In genomic region chr14:75985112-75985511, GRCm38 (mm10) we compare ENCODE assay signal across 14 mouse cellular contexts. TPM values are rescaled to one million over a fixed set of nuclear protein-coding genes. Genes with fewer than 3 reads are reported as not detected.
A peak's percentile ranks its signal among the peaks of the same experiment; 100 is the strongest.
DNase-seq lines count a peak whose midpoint lies in the region; ATAC-seq lines count a peak whose summit lies in the region.
"Had no signal": no experiment of that assay in that cellular context is flagged by ENCODE, and none has a peak within 500 bp of the region (broad histone marks: within the 10 kb centered on the region; RNA-seq: fewer than 3 reads in every experiment).

No protein-coding gene starts in this region.

- peaks cover 7% of the 10 kb centered on the region for H3K4me1 ChIP-seq in hindbrain, embryonic 14.5 days (replicated peaks; ENCODE audit: control insufficient read depth, insufficient read depth, low read length)
- no peaks in the 10 kb centered on the region for H3K4me1 ChIP-seq in hindbrain, embryonic 11.5 days (replicated peaks; ENCODE audit: control insufficient read depth, insufficient read depth, low read length)
- 0 out of 2 replicates have a peak, but pooled peaks cover 8% of the 10 kb centered on the region for H3K4me1 ChIP-seq in midbrain, embryonic 14.5 days (ENCODE audit: control insufficient read depth, insufficient read depth, low read length)
- peaks cover 17% of the 10 kb centered on the region for H3K4me1 ChIP-seq in midbrain, embryonic 13.5 days (replicated peaks)

- no peak overlapping the region for H3K4me3 ChIP-seq in hindbrain, embryonic 14.5 days (replicated peaks; ENCODE audit: low read length)
- H3K4me3 ChIP-seq in hindbrain, embryonic 11.5 days (ENCODE audit: low read depth, low read length), result no peak overlapping the region
- H3K4me3 ChIP-seq in midbrain, embryonic 14.5 days (replicated peaks; ENCODE audit: low read depth, low read length), result no peak overlapping the region
- H3K4me3 ChIP-seq in midbrain, embryonic 13.5 days (replicated peaks), result no peak overlapping the region
- H3K4me3 ChIP-seq: intestine, embryonic 15.5 days; megakaryocyte, embryonic 14.5 days had no signal

- no peaks in the 10 kb centered on the region for H3K36me3 ChIP-seq in hindbrain, embryonic 14.5 days (replicated peaks; ENCODE audit: control insufficient read depth, insufficient read depth)
- H3K36me3 ChIP-seq in hindbrain, embryonic 11.5 days (ENCODE audit: control insufficient read depth, insufficient read depth, low read length), result no peaks in the 10 kb centered on the region
- no peaks in the 10 kb centered on the region for H3K36me3 ChIP-seq in midbrain, embryonic 14.5 days (ENCODE audit: control insufficient read depth, insufficient read depth, low read length)
- no peaks in the 10 kb centered on the region for H3K36me3 ChIP-seq in midbrain, embryonic 13.5 days
- H3K36me3 ChIP-seq: intestine, embryonic 15.5 days had no signal

- no peak overlapping the region for H3K9ac ChIP-seq in hindbrain, embryonic 14.5 days
- no peak overlapping the region for H3K9ac ChIP-seq in hindbrain, embryonic 11.5 days (ENCODE audit: low read depth, low read length)
- H3K9ac ChIP-seq in midbrain, embryonic 14.5 days (replicated peaks; ENCODE audit: low read length), result no peak overlapping the region
- no peak overlapping the region for H3K9ac ChIP-seq in midbrain, embryonic 13.5 days (replicated peaks)
- H3K9ac ChIP-seq: intestine, embryonic 15.5 days had no signal

- peak overlapping the region; percentile 26; the same call in 1 of the 2 replicates for H3K27ac ChIP-seq in hindbrain, embryonic 14.5 days
- H3K27ac ChIP-seq in hindbrain, embryonic 11.5 days (ENCODE audit: low read depth, low read length), result no peak overlapping the region
- H3K27ac ChIP-seq in midbrain, embryonic 14.5 days (replicated peaks; ENCODE audit: low read depth, low read length), result no peak overlapping the region
- no peak overlapping the region for H3K27ac ChIP-seq in midbrain, embryonic 13.5 days
- H3K27ac ChIP-seq: intestine, embryonic 15.5 days had no signal

- no peak overlapping the region for H3K4me2 ChIP-seq in hindbrain, embryonic 14.5 days (replicated peaks)
- H3K4me2 ChIP-seq in hindbrain, embryonic 11.5 days (replicated peaks; ENCODE audit: low read depth, low read length), result no peak overlapping the region
- no peak overlapping the region for H3K4me2 ChIP-seq in midbrain, embryonic 14.5 days (ENCODE audit: low read length)
- no peak overlapping the region for H3K4me2 ChIP-seq in midbrain, embryonic 13.5 days (replicated peaks)
- H3K4me2 ChIP-seq: intestine, embryonic 15.5 days had no signal

- ATAC-seq in hindbrain, embryonic 14.5 days (ENCODE audit: low FRiP score), result peak; percentile 55; the same call in 1 of the 2 replicates
- no peak for ATAC-seq in hindbrain, embryonic 11.5 days (ENCODE audit: low FRiP score)
- ATAC-seq in midbrain, embryonic 14.5 days (ENCODE audit: low FRiP score, low TSS enrichment), result no peak
- ATAC-seq in midbrain, embryonic 13.5 days, result no peak
- ATAC-seq in common myeloid progenitor, adult 5-6 weeks (replicated peaks; ENCODE audit: low read depth, poor library complexity, severe bottlenecking), result 0 out of 2 replicates have a peak, but pooled peaks have one; percentile 36
- peak; percentile 37; the same call in 1 of the 2 replicates for ATAC-seq in megakaryocyte progenitor cell, adult 5-6 weeks (replicated peaks; ENCODE audit: poor library complexity)
- ATAC-seq: intestine, embryonic 15.5 days had no signal

- intact Hi-C loops in gastrocnemius, postnatal 36 days (cut with DNase I), result no loop called here

- DNase-seq in hindbrain, embryonic 14.5 days (ENCODE audit: low spot score), result peak; percentile 46
- DNase-seq in hindbrain, embryonic 11.5 days (ENCODE audit: low spot score), result no peak
- peak; percentile 34 for DNase-seq in midbrain, embryonic 14.5 days
- no peak for DNase-seq in gastrocnemius, postnatal 36 days
- DNase-seq: adrenal gland, postnatal 25 days; cerebellum, adult 8-10 months; heart, adult 18-20 months; layer of hippocampus, adult 9-11 months; spleen, adult 18-20 months had no signal

- WGBS in hindbrain, embryonic 14.5 days, result 62% methylated on average over 4 of the region's 4 CpGs
- WGBS in hindbrain, embryonic 11.5 days, result 72% methylated on average over 4 of the region's 4 CpGs
- 63% methylated on average over 4 of the region's 4 CpGs for WGBS in midbrain, embryonic 14.5 days
- WGBS in midbrain, embryonic 13.5 days, result 65% methylated on average over 4 of the region's 4 CpGs

- no peaks in the 10 kb centered on the region for H3K27me3 ChIP-seq in hindbrain, embryonic 14.5 days (ENCODE audit: control insufficient read depth, insufficient read depth, low read length)
- H3K27me3 ChIP-seq in hindbrain, embryonic 11.5 days (ENCODE audit: control insufficient read depth, insufficient read depth, low read length), result no peaks in the 10 kb centered on the region
- no peaks in the 10 kb centered on the region for H3K27me3 ChIP-seq in midbrain, embryonic 14.5 days (ENCODE audit: control insufficient read depth, insufficient read depth, low read length)
- H3K27me3 ChIP-seq in midbrain, embryonic 13.5 days, result no peaks in the 10 kb centered on the region
- H3K27me3 ChIP-seq: intestine, embryonic 15.5 days; megakaryocyte, embryonic 14.5 days had no signal

- no peaks in the 10 kb centered on the region for H3K9me3 ChIP-seq in hindbrain, embryonic 14.5 days (ENCODE audit: control insufficient read depth, low read length)
- H3K9me3 ChIP-seq in hindbrain, embryonic 11.5 days (ENCODE audit: control insufficient read depth, low read length), result no peaks in the 10 kb centered on the region
- H3K9me3 ChIP-seq in midbrain, embryonic 14.5 days (ENCODE audit: control insufficient read depth, low read length), result no peaks in the 10 kb centered on the region
- no peaks in the 10 kb centered on the region for H3K9me3 ChIP-seq in midbrain, embryonic 13.5 days
- H3K9me3 ChIP-seq: intestine, embryonic 15.5 days; megakaryocyte, embryonic 14.5 days had no signal

RNA-seq across cellular contexts. Expression of gene Gtf2f2, which starts 25.6 kb away (rescaled TPM):
- 39.5 and 41.8 TPM in 2 replicates for polyA plus RNA-seq in hindbrain, embryonic 14.5 days (2014; fragmentation: Nextera tagmentation; extraction: Ambion mirVana)
- polyA plus RNA-seq in hindbrain, embryonic 11.5 days (2014; fragmentation: Nextera tagmentation; extraction: Ambion mirVana), result 52.1 and 59.0 TPM in 2 replicates
- 40.1 and 44.3 TPM in 2 replicates for polyA plus RNA-seq in midbrain, embryonic 14.5 days (2014; fragmentation: Nextera tagmentation; extraction: Ambion mirVana)
- 42.7 and 44.0 TPM in 2 replicates for polyA plus RNA-seq in midbrain, embryonic 13.5 days (2015; fragmentation: Nextera tagmentation; extraction: Ambion mirVana)
- total RNA-seq in common myeloid progenitor, adult 5-6 weeks (2017), result 68.0 and 73.9 TPM in 2 replicates
- total RNA-seq in megakaryocyte progenitor cell, adult 5-6 weeks (2015), result 66.1 and 71.3 TPM in 2 replicates
- total RNA-seq in megakaryocyte progenitor cell, adult 5-6 weeks (2017), result 76.0 and 91.5 TPM in 2 replicates
- 10 to 100 TPM; 10.8 to 13.5 TPM for total RNA-seq in gastrocnemius, postnatal 36 days (2021)

RNA-seq across cellular contexts. Expression of gene Kctd4, which starts 30.3 kb away (rescaled TPM):
- 7.9 and 9.0 TPM in 2 replicates for polyA plus RNA-seq in hindbrain, embryonic 14.5 days (2014; fragmentation: Nextera tagmentation; extraction: Ambion mirVana)
- polyA plus RNA-seq in hindbrain, embryonic 11.5 days (2014; fragmentation: Nextera tagmentation; extraction: Ambion mirVana), result 0.61 and 1.4 TPM in 2 replicates
- polyA plus RNA-seq in midbrain, embryonic 14.5 days (2014; fragmentation: Nextera tagmentation; extraction: Ambion mirVana), result 10.0 and 10.9 TPM in 2 replicates
- polyA plus RNA-seq in midbrain, embryonic 13.5 days (2015; fragmentation: Nextera tagmentation; extraction: Ambion mirVana), result 4.6 and 6.0 TPM in 2 replicates
- total RNA-seq in common myeloid progenitor, adult 5-6 weeks (2017), result not detected in 2 replicates
- total RNA-seq in megakaryocyte progenitor cell, adult 5-6 weeks (2015), result not detected in 2 replicates
- 0.24 TPM in 1 of 2 replicates, not detected in the other for total RNA-seq in megakaryocyte progenitor cell, adult 5-6 weeks (2017)
- not detected for total RNA-seq in gastrocnemius, postnatal 36 days (2021)
- total RNA-seq: adrenal gland, postnatal 25 days; heart, adult 18-20 months had no signal

Comparison
In these comparisons a context has a peak if more than half of its experiments do, and no peak if none do; other contexts are left out.
1. ATAC-seq: peak in hindbrain, embryonic 14.5 days (single experiment), common myeloid progenitor, adult 5-6 weeks (single experiment) and megakaryocyte progenitor cell, adult 5-6 weeks (single experiment); none in hindbrain, embryonic 11.5 days (single experiment), midbrain, embryonic 14.5 days (single experiment) and midbrain, embryonic 13.5 days (single experiment).
2. DNase-seq: peak in hindbrain, embryonic 14.5 days (single experiment) and midbrain, embryonic 14.5 days (single experiment); none in hindbrain, embryonic 11.5 days (single experiment) and gastrocnemius, postnatal 36 days (0 of 2).